ENCODE assay signal across 8 mouse cellular contexts in the genomic region with DNA sequence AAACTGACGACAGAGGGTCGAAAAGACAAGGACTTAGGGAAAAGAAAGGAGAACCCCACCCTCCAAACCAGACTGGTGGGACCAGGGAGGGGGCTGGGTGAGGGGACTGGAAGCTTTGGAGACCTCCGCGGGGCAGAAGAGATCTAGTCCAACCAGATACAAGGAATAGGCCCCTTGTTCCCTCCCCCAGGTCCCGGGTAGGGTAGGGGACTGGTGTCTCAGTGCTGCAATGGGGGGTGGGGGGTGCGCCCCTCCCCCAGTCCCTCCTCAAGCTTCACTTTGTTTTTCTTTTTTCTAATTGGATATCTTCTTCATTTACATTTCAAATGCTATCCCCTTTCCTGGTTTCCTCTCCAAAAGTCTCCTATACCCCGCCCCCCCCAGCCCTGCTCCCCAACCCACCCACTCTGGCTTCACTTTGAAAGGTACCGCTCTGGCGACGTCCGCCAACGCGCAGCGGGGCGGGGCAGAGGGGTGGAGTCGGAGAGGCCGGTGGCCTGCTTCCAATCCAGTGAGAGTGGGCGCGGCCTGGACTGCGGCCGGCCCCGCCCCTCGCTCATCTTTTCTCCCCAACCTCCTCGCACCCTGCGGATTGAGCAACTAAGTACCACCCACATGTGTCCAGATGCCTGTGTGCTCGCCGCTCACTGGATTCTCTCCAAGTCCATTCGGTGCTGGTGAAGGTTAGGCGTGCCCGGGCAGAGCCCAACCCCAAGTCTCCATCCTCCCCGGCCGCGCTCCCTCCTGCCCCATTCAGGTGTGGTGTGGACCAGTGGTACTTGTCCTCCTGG. TPM values are rescaled to one million over a fixed set of nuclear protein-coding genes. Genes with fewer than 3 reads are reported as not detected.
DNase-seq lines count a peak whose midpoint lies in the region; ATAC-seq and TF ChIP-seq lines count a peak whose summit lies in the region.

No protein-coding gene starts in this region.

- DNase-seq in c-Kit-positive CD71-positive TER-119-positive erythroid progenitor cells, embryonic 14.5 days (ENCODE audit: low spot score) = peak; percentile 69
- peak; percentile 88 for DNase-seq in forebrain, embryonic 11.5 days (ENCODE audit: low spot score)
- peak; percentile 81 to 89 for DNase-seq in kidney, postnatal 25 days
- peak; percentile 86 for DNase-seq in neural tube, embryonic 11.5 days (ENCODE audit: low spot score)

- no peaks in the 10 kb centered on the region for H3K9me3 ChIP-seq in ES-Bruce4 (replicated peaks; ENCODE audit: control insufficient read depth, insufficient read depth, low read length, poor library complexity, severe bottlenecking)
- no peaks in the 10 kb centered on the region for H3K9me3 ChIP-seq in forebrain, embryonic 11.5 days (ENCODE audit: control insufficient read depth, low read length)
- H3K9me3 ChIP-seq in heart, embryonic 15.5 days (replicated peaks) = no peaks in the 10 kb centered on the region
- no peaks in the 10 kb centered on the region for H3K9me3 ChIP-seq in liver, embryonic 15.5 days (replicated peaks)
- H3K9me3 ChIP-seq in neural tube, embryonic 11.5 days (ENCODE audit: control insufficient read depth, low read length) = no peaks in the 10 kb centered on the region
- no peaks in the 10 kb centered on the region for H3K9me3 ChIP-seq in stomach, embryonic 16.5 days (replicated peaks; ENCODE audit: control insufficient read depth, low read length)

- peak; percentile 46; the same call in 1 of the 2 replicates for TF ChIP-seq EP300 in ES-Bruce4 (IDR thresholded peaks at IDR 0.05; ENCODE audit: insufficient read depth, low read depth, low read length)

- TF ChIP-seq CTCF in ES-Bruce4 (IDR thresholded peaks at IDR 0.05; ENCODE audit: low read depth, low read length) = no peak

- TF ChIP-seq POLR2A in ES-Bruce4 (IDR thresholded peaks at IDR 0.05; ENCODE audit: insufficient read depth, low read length) = peak; percentile 65

- peak overlapping the region; percentile 98 for H3K27ac ChIP-seq in ES-Bruce4 (ENCODE audit: insufficient read depth, low read length)
- H3K27ac ChIP-seq in forebrain, embryonic 11.5 days (ENCODE audit: low read depth, low read length) = no peak overlapping the region
- no peak overlapping the region for H3K27ac ChIP-seq in heart, embryonic 15.5 days
- H3K27ac ChIP-seq in liver, embryonic 15.5 days (replicated peaks) = no peak overlapping the region
- no peak overlapping the region for H3K27ac ChIP-seq in neural tube, embryonic 11.5 days (ENCODE audit: low read depth, low read length)
- no peak overlapping the region for H3K27ac ChIP-seq in stomach, embryonic 16.5 days (ENCODE audit: low read length)

- ATAC-seq in forebrain, embryonic 11.5 days (replicated peaks; ENCODE audit: low FRiP score) = peak; percentile 99
- peak; percentile 96 for ATAC-seq in heart, embryonic 15.5 days (replicated peaks; ENCODE audit: insufficient number of reproducible peaks, insufficient read depth, low FRiP score, low read depth)
- ATAC-seq in liver, embryonic 15.5 days (ENCODE audit: insufficient read depth) = peak; percentile 93
- ATAC-seq in neural tube, embryonic 11.5 days (ENCODE audit: insufficient read depth, low FRiP score, low TSS enrichment) = peak; percentile 99
- peak; percentile 97 for ATAC-seq in stomach, embryonic 16.5 days (ENCODE audit: insufficient read depth, low FRiP score)

- peak overlapping the region; percentile 79 for H3K4me3 ChIP-seq in ES-Bruce4 (ENCODE audit: low read depth, low read length)
- peak overlapping the region; percentile 29 for H3K4me3 ChIP-seq in forebrain, embryonic 11.5 days (ENCODE audit: low read depth, low read length)
- peak overlapping the region; percentile 47 for H3K4me3 ChIP-seq in heart, embryonic 15.5 days
- H3K4me3 ChIP-seq in liver, embryonic 15.5 days (replicated peaks) = peak overlapping the region; percentile 38
- peak overlapping the region; percentile 29 for H3K4me3 ChIP-seq in neural tube, embryonic 11.5 days (ENCODE audit: low read depth, low read length)
- H3K4me3 ChIP-seq in stomach, embryonic 16.5 days (replicated peaks; ENCODE audit: low read length) = peak overlapping the region; percentile 34

- peak overlapping the region; percentile 58 for H3K4me2 ChIP-seq in forebrain, embryonic 11.5 days (ENCODE audit: low read depth, low read length, severe bottlenecking)
- H3K4me2 ChIP-seq in heart, embryonic 15.5 days = peak overlapping the region; percentile 79
- H3K4me2 ChIP-seq in liver, embryonic 15.5 days = peak overlapping the region; percentile 67
- peak overlapping the region; percentile 53 for H3K4me2 ChIP-seq in neural tube, embryonic 11.5 days (ENCODE audit: low read depth)
- peak overlapping the region; percentile 54 for H3K4me2 ChIP-seq in stomach, embryonic 16.5 days (ENCODE audit: low read depth, low read length)

- WGBS in forebrain, embryonic 11.5 days = 20% methylated on average over 29 of the region's 33 CpGs
- 17% methylated on average over 33 of the region's 33 CpGs for WGBS in heart, embryonic 15.5 days
- WGBS in liver, embryonic 15.5 days (ENCODE audit: insufficient replicate concordance) = 11% methylated on average over 32 of the region's 33 CpGs
- 19% methylated on average over 30 of the region's 33 CpGs for WGBS in neural tube, embryonic 11.5 days
- 18% methylated on average over 24 of the region's 33 CpGs for whole genome bisulfite sequencing in stomach, embryonic 16.5 days

- no peaks in the 10 kb centered on the region for H3K27me3 ChIP-seq in ES-Bruce4 (ENCODE audit: control insufficient read depth, insufficient read depth, low read length, poor library complexity, severe bottlenecking)
- peaks cover 4% of the 10 kb centered on the region for H3K27me3 ChIP-seq in forebrain, embryonic 11.5 days (ENCODE audit: control insufficient read depth, insufficient read depth, low read length)
- no peaks in the 10 kb centered on the region for H3K27me3 ChIP-seq in heart, embryonic 15.5 days
- H3K27me3 ChIP-seq in liver, embryonic 15.5 days = no peaks in the 10 kb centered on the region
- H3K27me3 ChIP-seq in neural tube, embryonic 11.5 days (ENCODE audit: control insufficient read depth, insufficient read depth, low read length) = 0 out of 2 replicates have a peak, but pooled peaks cover 2% of the 10 kb centered on the region
- no peaks in the 10 kb centered on the region; the same call in 1 of the 2 replicates for H3K27me3 ChIP-seq in stomach, embryonic 16.5 days (ENCODE audit: control insufficient read depth, insufficient read depth, low read length)

- no peaks in the 10 kb centered on the region for H3K36me3 ChIP-seq in ES-Bruce4 (ENCODE audit: control insufficient read depth, insufficient read depth, low read length, poor library complexity, severe bottlenecking)
- no peaks in the 10 kb centered on the region for H3K36me3 ChIP-seq in forebrain, embryonic 11.5 days (ENCODE audit: control insufficient read depth, insufficient read depth, low read length)
- H3K36me3 ChIP-seq in heart, embryonic 15.5 days = no peaks in the 10 kb centered on the region
- no peaks in the 10 kb centered on the region for H3K36me3 ChIP-seq in liver, embryonic 15.5 days (replicated peaks)
- H3K36me3 ChIP-seq in neural tube, embryonic 11.5 days (ENCODE audit: control insufficient read depth, insufficient read depth, low read length) = no peaks in the 10 kb centered on the region
- H3K36me3 ChIP-seq in stomach, embryonic 16.5 days (ENCODE audit: control insufficient read depth, insufficient read depth, low read length) = no peaks in the 10 kb centered on the region

- peak overlapping the region; percentile 74 for H3K9ac ChIP-seq in ES-Bruce4 (ENCODE audit: low read depth, poor library complexity, severe bottlenecking)
- no peak overlapping the region; the same call in none of the 2 replicates for H3K9ac ChIP-seq in forebrain, embryonic 11.5 days (ENCODE audit: low read length)
- peak overlapping the region; percentile 21; the same call in 1 of the 2 replicates for H3K9ac ChIP-seq in heart, embryonic 15.5 days
- no peak overlapping the region for H3K9ac ChIP-seq in liver, embryonic 15.5 days
- no peak overlapping the region for H3K9ac ChIP-seq in neural tube, embryonic 11.5 days (ENCODE audit: low read length)
- peak overlapping the region; percentile 19; the same call in 1 of the 2 replicates for H3K9ac ChIP-seq in stomach, embryonic 16.5 days (ENCODE audit: low read length)

- H3K4me1 ChIP-seq in ES-Bruce4 (ENCODE audit: control insufficient read depth, insufficient read depth, low read length) = no peaks in the 10 kb centered on the region
- no peaks in the 10 kb centered on the region for H3K4me1 ChIP-seq in forebrain, embryonic 11.5 days (replicated peaks; ENCODE audit: control insufficient read depth, insufficient read depth, low read length)
- H3K4me1 ChIP-seq in heart, embryonic 15.5 days (replicated peaks) = no peaks in the 10 kb centered on the region
- peaks cover 8% of the 10 kb centered on the region for H3K4me1 ChIP-seq in liver, embryonic 15.5 days (replicated peaks)
- no peaks in the 10 kb centered on the region for H3K4me1 ChIP-seq in neural tube, embryonic 11.5 days (ENCODE audit: control insufficient read depth, insufficient read depth, low read length)
- no peaks in the 10 kb centered on the region for H3K4me1 ChIP-seq in stomach, embryonic 16.5 days (ENCODE audit: control insufficient read depth, insufficient read depth, low read length)

RNA-seq across cellular contexts. Expression of a gene that starts 8.6 kb away (rescaled TPM):
- 2.6 and 3.4 TPM in 2 replicates for polyA plus RNA-seq in ES-Bruce4 (2011; ENCODE audit: insufficient read depth, insufficient read length, low read depth, missing spikeins)
- polyA plus RNA-seq in forebrain, embryonic 11.5 days (2014; fragmentation: Nextera tagmentation; extraction: Ambion mirVana) = 0.75 and 0.88 TPM in 2 replicates
- polyA plus RNA-seq in heart, embryonic 15.5 days (2015; fragmentation: Nextera tagmentation; extraction: Ambion mirVana) = 4.7 and 6.1 TPM in 2 replicates
- 0.76 and 1.1 TPM in 2 replicates for polyA plus RNA-seq in liver, embryonic 15.5 days (2015; fragmentation: Nextera tagmentation; extraction: Ambion mirVana)
- 1.1 and 1.2 TPM in 2 replicates for polyA plus RNA-seq in neural tube, embryonic 11.5 days (2014; fragmentation: Nextera tagmentation; extraction: Ambion mirVana)
- polyA plus RNA-seq in stomach, embryonic 16.5 days (2015; fragmentation: Nextera tagmentation; extraction: Ambion mirVana) = 8.3 and 9.9 TPM in 2 replicates

RNA-seq across cellular contexts. Expression of a gene that starts 37.8 kb away (rescaled TPM):
- 25.9 and 29.0 TPM in 2 replicates for polyA plus RNA-seq in ES-Bruce4 (2011; ENCODE audit: insufficient read depth, insufficient read length, low read depth, missing spikeins)
- polyA plus RNA-seq in forebrain, embryonic 11.5 days (2014; fragmentation: Nextera tagmentation; extraction: Ambion mirVana) = 16.1 and 17.7 TPM in 2 replicates
- polyA plus RNA-seq in heart, embryonic 15.5 days (2015; fragmentation: Nextera tagmentation; extraction: Ambion mirVana) = 7.2 and 9.6 TPM in 2 replicates
- polyA plus RNA-seq in liver, embryonic 15.5 days (2015; fragmentation: Nextera tagmentation; extraction: Ambion mirVana) = 11.8 and 12.2 TPM in 2 replicates
- 15.5 and 16.7 TPM in 2 replicates for polyA plus RNA-seq in neural tube, embryonic 11.5 days (2014; fragmentation: Nextera tagmentation; extraction: Ambion mirVana)
- 14.9 and 15.5 TPM in 2 replicates for polyA plus RNA-seq in stomach, embryonic 16.5 days (2015; fragmentation: Nextera tagmentation; extraction: Ambion mirVana)

RNA-seq across cellular contexts. Expression of a gene that starts 55.0 kb away (rescaled TPM):
- not detected in 2 replicates for polyA plus RNA-seq in ES-Bruce4 (2011; ENCODE audit: insufficient read depth, insufficient read length, low read depth, missing spikeins)
- not detected in 2 replicates for polyA plus RNA-seq in forebrain, embryonic 11.5 days (2014; fragmentation: Nextera tagmentation; extraction: Ambion mirVana)
- 48.1 and 63.3 TPM in 2 replicates for polyA plus RNA-seq in heart, embryonic 15.5 days (2015; fragmentation: Nextera tagmentation; extraction: Ambion mirVana)
- polyA plus RNA-seq in liver, embryonic 15.5 days (2015; fragmentation: Nextera tagmentation; extraction: Ambion mirVana) = 0.08 and 0.12 TPM in 2 replicates
- not detected in 2 replicates for polyA plus RNA-seq in neural tube, embryonic 11.5 days (2014; fragmentation: Nextera tagmentation; extraction: Ambion mirVana)
- polyA plus RNA-seq in stomach, embryonic 16.5 days (2015; fragmentation: Nextera tagmentation; extraction: Ambion mirVana) = 0.72 TPM in 1 of 2 replicates, not detected in the other

Comparison
In these comparisons a context has a peak if more than half of its experiments do, and no peak if none do; other contexts are left out.
1. H3K4me3 ChIP-seq: peak in every context shown above with its lines; median percentile 79 in ES-Bruce4; 47 in heart, embryonic 15.5 days; 38 in liver, embryonic 15.5 days; 34 in stomach, embryonic 16.5 days; 29 in forebrain, embryonic 11.5 days; 29 in neural tube, embryonic 11.5 days.
2. H3K9ac ChIP-seq: peak in ES-Bruce4 (single experiment), heart, embryonic 15.5 days (single experiment) and stomach, embryonic 16.5 days (single experiment); none in forebrain, embryonic 11.5 days (single experiment), liver, embryonic 15.5 days (single experiment) and neural tube, embryonic 11.5 days (single experiment).
3. RNA of a gene that starts 55.0 kb away (polyA plus RNA-seq): 48.1 to 63.3 TPM in heart, embryonic 15.5 days; 0.72 TPM in stomach, embryonic 16.5 days, 0.08 to 0.12 TPM in liver, embryonic 15.5 days, not detected in ES-Bruce4, not detected in forebrain, embryonic 11.5 days and not detected in neural tube, embryonic 11.5 days; every median in the first group is over 10 times any median in the second.
4. Peak in every context shown above with its lines, with median percentiles within 50 percentile points of each other: DNase-seq, ATAC-seq and H3K4me2 ChIP-seq.